Mouse (Mus musculus) cerebellum, adult 9-10 months (tissue): ENCODE results near the gene Trp73.
A peak's percentile ranks its signal among the peaks of the same experiment; 100 is the strongest.

Source experiments
- DNase-seq: peaks from one replicate; pipeline ENCODE4 v3.0.0; 2022

Gene Trp73

GRCm38 (mm10) chr4:154099361-154099760 is 40.6 kb downstream of the Trp73 start:
- DNase-seq = no peak

GRCm38 (mm10) chr4:154096111-154096510 is 43.9 kb downstream of the Trp73 start:
- no peak for DNase-seq

GRCm38 (mm10) chr4:154093210-154093609 is 46.8 kb downstream of the Trp73 start:
- DNase-seq = no peak

GRCm38 (mm10) chr4:154091356-154091755 is 48.7 kb downstream of the Trp73 start:
- DNase-seq = no peak

GRCm38 (mm10) chr4:154089205-154089604 is 50.8 kb downstream of the Trp73 start:
- DNase-seq = no peak

GRCm38 (mm10) chr4:154086436-154086835 is 53.6 kb downstream of the Trp73 start:
- DNase-seq = no peak

- no peak for DNase-seq
Observed at GRCm38 (mm10) chr4:154085856-154086255, 54.2 kb downstream of the Trp73 start.

GRCm38 (mm10) chr4:154081974-154082373 is 58.0 kb downstream of the Trp73 start:
- DNase-seq = no peak

GRCm38 (mm10) chr4:154081021-154081420 is 59.0 kb downstream of the Trp73 start:
- DNase-seq = peak; percentile 46

- DNase-seq = no peak
Observed at GRCm38 (mm10) chr4:154080211-154080610, 59.8 kb downstream of the Trp73 start.

GRCm38 (mm10) chr4:154071941-154072340 is 68.1 kb downstream of the Trp73 start:
- no peak for DNase-seq

- no peak for DNase-seq
Observed at GRCm38 (mm10) chr4:154071521-154071920, 68.5 kb downstream of the Trp73 start.

- DNase-seq = no peak
Observed at GRCm38 (mm10) chr4:154070896-154071295, 69.1 kb downstream of the Trp73 start.

- DNase-seq = peak; percentile 52
Observed at GRCm38 (mm10) chr4:154064827-154065773, 74.9 kb downstream of the Trp73 start.

- DNase-seq = no peak
Observed at GRCm38 (mm10) chr4:154057696-154058095, 82.3 kb downstream of the Trp73 start.

- no peak for DNase-seq
Observed at GRCm38 (mm10) chr4:154056661-154057060, 83.3 kb downstream of the Trp73 start.

- DNase-seq = no peak
Observed at GRCm38 (mm10) chr4:154056046-154056445, 84.0 kb downstream of the Trp73 start.

GRCm38 (mm10) chr4:154055482-154055881 is 84.5 kb downstream of the Trp73 start:
- DNase-seq = no peak

GRCm38 (mm10) chr4:154053065-154053464 is 86.9 kb downstream of the Trp73 start:
- DNase-seq = no peak

- no peak for DNase-seq
Observed at GRCm38 (mm10) chr4:154051401-154051800, 88.6 kb downstream of the Trp73 start.

GRCm38 (mm10) chr4:154045837-154046236 is 94.2 kb downstream of the Trp73 start:
- DNase-seq = no peak

GRCm38 (mm10) chr4:154042577-154042976 is 97.4 kb downstream of the Trp73 start, which contains the start of gene Ccdc27:
Gene Ccdc27 (minus strand): TSS chr4:154042677.
- no peak for DNase-seq

- DNase-seq = no peak
Observed at GRCm38 (mm10) chr4:154037123-154037522, 102.9 kb downstream of the Trp73 start.

GRCm38 (mm10) chr4:154028646-154029045 is 111.4 kb downstream of the Trp73 start:
- DNase-seq = no peak

- DNase-seq = no peak
Observed at GRCm38 (mm10) chr4:154028066-154028465, 111.9 kb downstream of the Trp73 start.
